Mouse (Mus musculus) monocyte, adult 2 months (primary cell): ENCODE data around the gene Tmem43.

Source experiments
- DNase-seq, 2 experiments: peaks; one replicate each; pipeline ENCODE4 v3.0.0; 2022; ENCODE audit warnings: low spot score in 2 of 2, low read depth in 1 of 2

Tmem43 gene

DNA sequence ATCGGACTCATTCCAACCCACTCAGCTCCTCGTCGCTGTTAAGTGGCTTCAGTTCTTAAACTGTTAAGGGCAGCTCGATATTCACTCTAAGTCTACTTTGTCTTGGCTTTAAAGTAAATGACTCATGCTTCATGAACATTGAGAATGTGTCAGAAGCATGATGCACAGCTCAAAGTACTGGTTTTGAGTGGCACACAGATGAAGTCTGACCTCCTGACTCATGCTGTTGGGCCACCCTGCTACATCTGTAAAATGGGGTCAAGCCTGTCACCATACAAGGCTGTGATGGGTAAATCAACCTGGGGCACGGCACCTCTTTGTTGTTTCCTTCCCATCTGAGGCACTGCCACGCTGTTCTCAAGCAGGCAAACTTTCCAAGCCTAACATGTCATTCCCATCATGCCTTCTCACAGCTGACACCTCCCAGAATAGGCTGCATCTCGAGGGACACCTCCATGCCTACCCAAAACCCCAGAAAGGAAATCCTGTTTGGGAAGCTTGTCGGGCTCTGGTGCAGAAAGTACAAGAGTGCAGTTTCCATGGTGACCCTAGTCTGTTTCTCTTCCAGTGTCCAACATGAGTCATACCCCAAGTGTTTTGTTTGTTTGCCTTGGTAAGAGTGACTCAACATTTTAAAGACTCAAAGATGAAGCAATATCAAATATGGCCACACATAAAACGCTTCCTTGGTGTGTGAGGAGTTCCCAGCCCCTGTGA, 15.2 kb downstream of the Tmem43 start:
- DNase-seq, result peak in 1 of 2 experiments; percentile 24

DNA sequence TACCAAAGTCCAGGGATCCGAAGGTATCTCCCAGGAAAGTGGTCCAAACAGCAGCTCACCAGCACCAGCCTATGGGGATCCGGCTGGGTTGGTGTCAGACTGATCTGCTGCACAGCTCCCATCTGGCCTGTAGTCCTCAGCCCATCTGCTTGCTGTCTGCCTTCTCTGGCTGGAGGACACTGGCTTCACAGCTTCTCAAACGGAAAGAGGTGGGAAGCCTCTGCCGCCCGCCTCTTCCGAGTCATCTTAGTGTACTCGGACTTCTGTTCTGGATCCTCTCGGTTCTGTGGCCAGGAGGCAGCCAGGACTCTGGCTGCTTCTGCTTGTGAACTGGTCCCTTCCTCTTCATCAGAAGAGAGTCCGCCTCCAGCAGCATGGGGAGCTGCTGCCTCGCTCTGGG, 16.4 kb downstream of the Tmem43 start:
- DNase-seq, result no peak

DNA sequence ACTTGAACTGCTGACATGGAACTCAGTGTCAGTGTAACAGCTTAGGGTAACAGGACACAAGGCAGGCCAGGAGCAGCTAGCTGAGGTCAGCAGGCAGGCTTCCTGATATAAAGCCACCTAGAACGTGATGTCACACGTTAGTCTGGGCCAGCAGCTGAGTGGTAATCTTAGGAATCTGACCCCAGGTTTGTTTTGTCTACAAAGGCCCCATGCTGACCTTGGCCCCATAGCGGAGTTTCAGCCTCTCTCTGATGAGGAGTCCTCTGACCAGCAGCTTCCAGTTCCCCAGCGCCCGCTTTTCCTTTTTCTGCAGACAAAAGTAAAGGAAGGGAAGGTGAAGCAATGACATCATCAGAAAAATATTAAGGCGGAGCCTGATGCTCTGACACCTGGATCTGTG, 17.5 kb downstream of the Tmem43 start:
- no peak for DNase-seq

DNA sequence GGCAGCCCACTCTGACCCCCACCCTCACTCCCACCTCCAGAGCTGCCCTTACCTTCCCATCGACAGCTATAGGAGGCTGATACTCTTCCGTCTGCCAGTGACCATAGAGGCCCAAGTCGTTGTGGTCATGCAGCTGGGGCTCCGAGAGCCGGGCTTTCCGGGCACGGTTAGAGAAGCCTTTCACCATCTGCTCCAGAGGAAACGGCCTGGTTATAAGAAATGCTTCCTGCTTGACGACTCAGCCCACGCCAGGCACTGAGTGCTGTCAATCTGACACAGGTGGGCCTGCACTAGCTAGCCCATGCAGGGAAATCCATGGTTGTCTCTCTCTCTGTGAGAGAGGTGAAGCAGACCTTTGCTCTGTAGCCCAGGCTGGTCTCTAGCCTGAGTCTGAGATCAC, 19.6 kb downstream of the Tmem43 start:
- no peak for DNase-seq

GRCm38 (mm10) chr6:91494526-91494925, 21.0 kb downstream of the Tmem43 start:
- DNase-seq, result no peak

- no peak for DNase-seq
Measured at GRCm38 (mm10) chr6:91503302-91503701, 29.8 kb downstream of the Tmem43 start.

GRCm38 (mm10) chr6:91506036-91506435, 32.5 kb downstream of the Tmem43 start:
- peak; percentile 41 to 42 for DNase-seq

DNA sequence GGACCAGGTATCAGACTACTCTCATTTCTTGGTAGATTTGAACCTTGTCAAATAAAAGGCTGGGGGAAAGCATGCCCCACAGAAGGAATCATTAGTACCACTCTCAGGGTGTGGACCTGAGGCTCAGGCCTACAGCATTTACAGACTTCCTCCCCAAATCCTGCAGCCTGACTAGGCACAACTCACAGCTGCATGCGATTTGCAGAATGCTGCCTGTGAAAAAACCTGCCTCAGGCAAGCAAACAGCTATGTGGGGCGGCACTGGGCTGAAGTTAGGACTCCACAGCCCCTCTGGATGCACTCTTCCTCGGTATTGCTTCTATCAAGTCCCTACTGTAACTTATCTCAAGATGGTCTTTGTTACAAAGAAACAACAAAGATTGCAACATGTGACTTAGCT, 34.5 kb downstream of the Tmem43 start:
- no peak for DNase-seq

DNA sequence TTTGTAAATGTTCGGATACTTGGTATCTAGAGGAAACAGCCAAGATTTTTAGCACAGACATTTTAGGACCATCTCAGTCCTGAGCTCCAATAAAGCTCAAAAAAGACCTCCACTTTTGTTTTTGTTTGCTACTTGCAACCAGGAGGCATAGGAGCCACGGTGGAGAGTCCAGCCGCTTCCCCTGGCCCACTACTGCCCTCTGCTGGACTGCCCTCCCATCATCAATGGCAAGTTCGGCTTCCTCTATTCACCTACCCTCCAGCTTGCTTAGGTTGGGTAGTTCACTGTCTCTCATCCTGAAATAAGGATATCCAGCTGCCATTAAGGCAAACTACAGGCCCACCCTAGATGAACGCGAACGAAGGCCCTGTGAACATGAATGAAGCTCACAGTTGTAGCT, 35.8 kb downstream of the Tmem43 start:
- peak; percentile 57 to 68 for DNase-seq

DNA sequence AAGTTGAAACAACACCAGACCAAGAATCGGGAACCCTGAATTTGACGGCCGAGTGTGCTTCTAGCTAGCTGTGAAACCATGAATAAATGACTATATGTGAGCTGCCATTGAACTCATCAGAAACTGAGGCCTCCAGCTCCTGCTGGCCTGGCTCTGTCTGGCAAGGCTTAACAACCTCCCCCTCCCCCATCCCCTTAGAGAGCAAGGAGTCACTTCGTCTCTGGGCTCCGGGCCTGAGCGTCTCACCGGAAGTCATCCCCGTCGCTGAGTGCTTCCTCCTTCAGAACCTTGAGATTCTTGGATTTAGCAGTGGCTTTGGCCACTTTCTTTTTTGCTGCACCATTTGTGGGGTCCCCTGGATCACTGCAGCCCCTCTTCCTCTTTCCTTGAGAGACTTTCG, 36.7 kb downstream of the Tmem43 start:
- no peak for DNase-seq

GRCm38 (mm10) chr6:91514135-91514534, 40.6 kb downstream of the Tmem43 start:
- DNase-seq, result no peak

- no peak for DNase-seq
Measured at GRCm38 (mm10) chr6:91514737-91515362, 41.3 kb downstream of the Tmem43 start.

DNA sequence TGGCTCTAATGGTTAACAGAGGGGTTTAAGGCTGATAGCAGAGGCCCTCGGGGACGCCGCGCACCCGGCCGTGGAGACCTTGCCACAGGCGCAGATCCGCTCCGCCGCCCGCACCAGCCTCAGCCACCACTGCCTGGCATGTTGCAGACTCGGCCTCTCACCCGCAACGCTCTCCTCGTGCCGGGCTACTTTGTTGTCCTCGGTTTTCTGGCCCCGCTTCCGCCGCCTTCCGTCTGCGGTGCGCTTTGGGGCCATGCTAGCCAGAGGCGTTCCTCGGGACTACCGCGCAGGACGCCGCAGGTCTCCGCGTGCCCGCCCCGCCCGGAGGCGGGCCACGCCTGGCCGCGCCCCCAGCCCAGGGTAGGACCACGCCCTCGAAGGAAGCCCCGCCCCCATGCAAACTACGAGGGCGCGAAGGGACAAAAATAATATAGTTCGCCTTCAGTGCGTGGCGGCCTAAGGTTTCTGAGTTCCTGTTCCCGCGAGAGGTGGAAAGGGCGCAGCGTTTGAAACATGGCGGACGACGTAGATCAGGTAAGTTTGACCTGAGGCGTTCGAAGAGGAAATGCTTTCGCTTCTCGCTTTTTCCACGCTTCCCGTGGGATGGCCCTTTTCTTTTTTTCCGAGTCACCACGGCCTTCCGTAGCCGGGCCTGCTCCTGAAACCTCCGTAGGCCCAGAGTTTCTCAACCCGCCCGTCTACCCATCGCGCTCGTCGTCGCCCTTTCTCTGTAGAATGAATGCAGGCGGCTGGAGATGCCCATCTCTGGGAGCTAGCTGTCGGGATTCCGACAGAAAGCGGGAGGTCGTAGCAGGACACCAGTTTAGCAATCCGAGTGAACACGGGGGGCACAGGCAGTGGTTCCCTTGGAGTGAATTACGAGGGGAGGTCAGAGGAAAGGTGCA, 42.3 kb downstream of the Tmem43 start, which contains the start of the genes Xpc and Lsm3:
TSS of gene Xpc (minus strand) at position 344 of the 905 bp plus-strand sequence.
TSS of gene Lsm3 (plus strand) at position 384 of the 905 bp plus-strand sequence.
- peak; percentile 93 to 98 for DNase-seq

- no peak for DNase-seq
Measured at GRCm38 (mm10) chr6:91518454-91519020, 45.0 kb downstream of the Tmem43 start.

DNA sequence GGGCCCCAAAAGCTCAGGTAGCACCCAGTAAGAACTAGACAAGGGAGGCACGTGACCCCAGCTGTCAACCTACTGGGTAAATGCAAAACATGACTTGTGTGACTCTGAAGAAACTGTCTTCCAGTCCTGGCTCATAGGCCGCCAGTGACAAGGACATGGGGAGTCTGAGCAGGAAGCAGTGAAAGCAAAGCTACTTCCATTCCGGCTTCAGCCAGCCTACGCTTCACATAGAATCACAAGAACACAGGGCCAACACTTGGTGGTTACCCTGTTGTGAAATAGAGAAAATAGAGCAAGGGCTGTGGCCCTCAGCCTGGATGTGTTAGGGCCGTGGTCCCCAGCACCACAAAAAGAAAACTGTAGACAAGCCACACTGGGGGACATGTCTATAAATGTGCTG, 49.3 kb downstream of the Tmem43 start:
- no peak for DNase-seq

DNA sequence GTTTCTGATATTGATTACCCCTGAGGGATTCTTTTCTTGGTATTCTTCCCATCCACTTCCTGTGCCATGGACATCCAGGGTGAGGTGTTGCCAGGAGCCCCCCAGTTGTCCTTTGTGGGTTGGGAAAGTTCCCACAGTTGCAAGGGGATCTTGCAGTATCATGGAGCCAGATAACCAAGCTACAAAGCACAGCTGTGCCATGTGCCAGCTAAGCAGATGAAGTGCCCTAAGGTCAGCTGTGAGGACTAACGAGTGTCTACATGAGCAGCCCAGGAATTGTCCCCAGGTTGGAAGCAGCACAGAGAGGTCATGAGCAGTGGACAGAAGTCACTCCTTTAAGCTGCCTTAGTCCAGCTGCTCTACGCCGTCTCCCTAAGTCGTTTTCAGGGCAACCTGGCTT, 52.0 kb downstream of the Tmem43 start:
- no peak for DNase-seq

GRCm38 (mm10) chr6:91527227-91527860, 53.8 kb downstream of the Tmem43 start:
- DNase-seq, result no peak

GRCm38 (mm10) chr6:91528265-91528664, 54.8 kb downstream of the Tmem43 start:
- DNase-seq, result no peak

DNA sequence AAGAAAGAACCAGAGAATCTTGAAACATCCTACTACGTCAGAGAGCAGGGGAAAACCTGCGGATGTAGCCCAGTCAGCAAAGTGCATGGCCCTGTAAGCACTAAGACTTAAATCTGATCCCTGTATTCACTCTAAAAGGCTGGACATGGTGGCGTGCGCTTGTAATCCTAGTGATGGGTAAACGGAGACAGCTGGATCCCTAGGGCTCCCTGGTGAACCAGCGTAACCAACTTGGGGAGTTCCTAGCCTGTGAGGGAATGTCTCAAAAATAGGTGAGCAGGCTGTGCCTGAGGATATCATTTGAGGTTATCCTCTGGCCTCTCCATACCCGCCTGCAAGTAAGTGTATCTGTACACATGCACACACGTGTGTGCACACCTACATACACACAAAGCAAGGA, 57.2 kb downstream of the Tmem43 start:
- DNase-seq, result no peak

DNA sequence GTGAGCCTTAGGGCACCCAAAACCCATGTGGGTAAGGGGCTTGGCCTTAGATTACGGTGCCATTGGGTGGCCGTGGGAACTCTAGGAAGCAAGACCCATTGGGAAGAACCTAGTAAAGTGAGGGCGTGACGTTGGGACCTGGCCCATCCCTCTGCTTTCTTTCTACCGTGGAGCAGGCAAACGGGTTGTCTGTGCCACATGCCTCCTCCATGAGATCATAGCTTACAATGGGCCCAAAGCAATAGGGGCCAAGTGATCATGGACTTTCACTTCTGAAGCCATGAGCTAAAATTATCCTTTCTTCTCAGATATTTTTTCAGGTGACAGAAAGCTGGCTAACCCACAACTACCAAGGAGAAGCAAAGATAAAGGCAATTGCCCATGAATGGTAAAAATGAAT, 57.8 kb downstream of the Tmem43 start:
- DNase-seq, result no peak

DNA sequence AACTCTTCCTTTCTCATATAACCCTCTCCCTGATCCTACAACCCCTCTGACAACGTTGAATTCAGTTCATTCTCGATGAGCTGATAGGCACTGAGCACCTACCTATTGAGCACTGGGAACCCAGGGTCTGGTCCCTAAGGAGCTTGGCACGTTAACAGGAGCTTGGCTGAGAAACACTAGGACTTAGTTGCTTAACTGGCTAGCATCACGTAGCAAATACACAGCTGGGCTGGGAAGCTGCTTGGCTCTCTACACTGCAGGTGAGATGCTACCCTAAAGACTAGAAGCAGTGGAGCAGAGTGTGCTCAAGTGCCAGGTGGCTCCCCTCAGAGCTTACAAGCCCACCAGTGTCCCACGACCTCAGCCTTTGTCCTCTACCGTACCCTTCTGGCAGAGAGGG, 59.2 kb downstream of the Tmem43 start:
- DNase-seq, result no peak
